Mouse (Mus musculus) spleen, adult 2 months (tissue): ENCODE measurements around the gene Mxra8. TPM values are rescaled to one million over a fixed set of nuclear protein-coding genes. Genes with fewer than 3 reads are reported as not detected.
A peak's percentile ranks its signal among the peaks of the same experiment; 100 is the strongest.

Experiments
- DNase-seq, 2 experiments: peaks; one replicate each; pipeline versions ENCODE4 v3.0.0 to v3.0.0-alpha.2; 2012 to 2021; ENCODE audit warnings: low spot score in 2 of 2, low read depth in 1 of 2
- H3K27ac ChIP-seq: fragments of 200-500 bp; 2 replicates; pipeline ENCODE4 v1.5.1; 2012; ENCODE audit warnings: low read length, inconsistent platforms; ENCODE audit not compliant: insufficient read depth
- H3K27me3 ChIP-seq: fragments of 200-500 bp; 2 replicates; pipeline ENCODE4 v1.6.1; 2012; ENCODE audit warnings: mild to moderate bottlenecking, moderate library complexity, low read length, inconsistent platforms; ENCODE audit not compliant: control insufficient read depth, insufficient read depth
- H3K36me3 ChIP-seq: fragments of 200-500 bp; 2 replicates; pipeline ENCODE4 v1.6.1; 2012; ENCODE audit warnings: mild to moderate bottlenecking, low read length, inconsistent platforms; ENCODE audit not compliant: control insufficient read depth, insufficient read depth
- H3K4me1 ChIP-seq: fragments of 200-500 bp; 2 replicates; pipeline ENCODE4 v1.6.1; 2011; ENCODE audit warnings: inconsistent platforms; ENCODE audit not compliant: control insufficient read depth, insufficient read depth, insufficient read length
- H3K4me3 ChIP-seq: fragments of 200-500 bp; 2 replicates; pipeline ENCODE4 v1.5.1; 2011; ENCODE audit warnings: mild to moderate bottlenecking, inconsistent platforms; ENCODE audit not compliant: insufficient read depth, insufficient read length; ENCODE audit errors: extremely low read depth
- CTCF ChIP-seq: fragments of 200-500 bp; IDR thresholded peaks from 2 replicates; pipeline ENCODE4 v1.5.1; 2011; ENCODE audit warnings: mild to moderate bottlenecking, inconsistent platforms; ENCODE audit not compliant: insufficient read depth, insufficient read length, insufficient replicate concordance; ENCODE audit errors: extremely low read depth
- POLR2A ChIP-seq: fragments of 200-500 bp; IDR thresholded peaks from 2 replicates; pipeline ENCODE4 v1.6.1; 2011; ENCODE audit warnings: low read depth, low read length, inconsistent platforms
- WGBS: fragments of 180-500 bp; shearing (Covaris S2); methylation state at CpG from one replicate; pipeline ENCODE4 v1.1.7; 2018; 5-methylcytosine and 5-hydroxymethylcytosine counted together
- polyA plus RNA-seq: library from polyadenylated mRNA; depleted of rRNA; stranded (reverse); fragments of >200 nt; gene quantifications from 2 replicates; pipeline ENCODE4 v1.2.3, GENCODE M21; 2012

Mxra8 gene
- polyA plus RNA-seq, 1 experiment, result 73.6 TPM

GRCm38 (mm10) chr4:155823443-155823842 lies 16.0 kb upstream of the Mxra8 start:
- WGBS, result 97% methylated on average over 16 of the region's 16 CpGs
- no peak for DNase-seq
- Histone ChIP-seq H3K36me3 (peaks cover 45% of the 10 kb centered on the region), H3K27me3 (no peaks in the 10 kb centered on the region), H3K4me3 (no peak overlapping the region), H3K4me1 (no peaks in the 10 kb centered on the region), H3K27ac (no peak overlapping the region)
- TF ChIP-seq POLR2A (no peak), CTCF (no peak)

- no peak for TF ChIP-seq POLR2A
- no peak for TF ChIP-seq CTCF
- WGBS, result 92% methylated on average over 4 of the region's 4 CpGs
Observed at GRCm38 (mm10) chr4:155829866-155830265, 9.6 kb upstream of the Mxra8 start.

GRCm38 (mm10) chr4:155830596-155830995 lies 8.9 kb upstream of the Mxra8 start:
- Histone ChIP-seq H3K36me3 (peaks cover 1% of the 10 kb centered on the region; the same call in 1 of the 2 replicates), H3K27ac (peak overlapping the region; percentile 16; the same call in 1 of the 2 replicates), H3K4me1 (peaks cover 9% of the 10 kb centered on the region; the same call in 1 of the 2 replicates), H3K4me3 (no peak overlapping the region), H3K27me3 (no peaks in the 10 kb centered on the region)
- WGBS, result 50% methylated on average over 8 of the region's 8 CpGs
- TF ChIP-seq CTCF, result no peak
- no peak for TF ChIP-seq POLR2A
- no peak for DNase-seq

More at GRCm38 (mm10) chr4:155829866-155830265, 9.6 kb upstream of the Mxra8 start:
- Histone ChIP-seq H3K36me3 (peaks cover 2% of the 10 kb centered on the region), H3K27me3 (no peaks in the 10 kb centered on the region), H3K4me1 (peaks cover 9% of the 10 kb centered on the region; the same call in 1 of the 2 replicates), H3K27ac (no peak overlapping the region), H3K4me3 (no peak overlapping the region)
- DNase-seq, result no peak

GRCm38 (mm10) chr4:155831205-155831766 lies 8.2 kb upstream of the Mxra8 start, which contains the start of gene Aurkaip1:
Aurkaip1 (plus strand) TSS chr4:155831272.
- peak within 1 kb of the TSS; percentile 86 for H3K27ac ChIP-seq
- H3K27me3 ChIP-seq, result no peaks in the 10 kb centered on the region
- H3K4me3 ChIP-seq, result peak within 1 kb of the TSS; percentile 91
- TF ChIP-seq CTCF (peak; percentile 94), POLR2A (peak; percentile 75)
- WGBS, result under 1% methylated on average over 49 of the region's 49 CpGs
- peaks cover 9% of the 10 kb centered on the region; the same call in 1 of the 2 replicates for H3K4me1 ChIP-seq
- H3K36me3 ChIP-seq, result peaks cover 1% of the 10 kb centered on the region; the same call in 1 of the 2 replicates
- peak; percentile 87 to 95 for DNase-seq

GRCm38 (mm10) chr4:155831831-155832230 lies 7.6 kb upstream of the Mxra8 start:
- peak overlapping the region; percentile 91 for H3K4me3 ChIP-seq
- DNase-seq, result no peak
- peak overlapping the region; percentile 86 for H3K27ac ChIP-seq
- no peaks in the 10 kb centered on the region for H3K36me3 ChIP-seq
- no peaks in the 10 kb centered on the region for H3K27me3 ChIP-seq
- WGBS, result under 1% methylated on average over 25 of the region's 25 CpGs
- peaks cover 9% of the 10 kb centered on the region; the same call in 1 of the 2 replicates for H3K4me1 ChIP-seq
- TF ChIP-seq POLR2A (no peak), CTCF (no peak)

GRCm38 (mm10) chr4:155832321-155832720 lies 7.2 kb upstream of the Mxra8 start:
- Histone ChIP-seq H3K4me1 (peaks cover 9% of the 10 kb centered on the region; the same call in 1 of the 2 replicates), H3K36me3 (no peaks in the 10 kb centered on the region), H3K27me3 (no peaks in the 10 kb centered on the region), H3K27ac (peak overlapping the region; percentile 86; the same call in 1 of the 2 replicates), H3K4me3 (peak overlapping the region; percentile 91)
- no peak for DNase-seq
- 56% methylated on average over 10 of the region's 10 CpGs for WGBS
- TF ChIP-seq CTCF, result no peak
- no peak for TF ChIP-seq POLR2A

GRCm38 (mm10) chr4:155833234-155833633 lies 6.2 kb upstream of the Mxra8 start:
- Histone ChIP-seq H3K4me1 (peaks cover 9% of the 10 kb centered on the region; the same call in 1 of the 2 replicates), H3K27me3 (no peaks in the 10 kb centered on the region), H3K27ac (no peak overlapping the region), H3K36me3 (no peaks in the 10 kb centered on the region), H3K4me3 (no peak overlapping the region)
- no peak for DNase-seq
- 82% methylated on average over 4 of the region's 4 CpGs for WGBS
- no peak for TF ChIP-seq CTCF
- no peak for TF ChIP-seq POLR2A
